Mouse (Mus musculus) liver, adult 2 months (tissue): ENCODE results near the gene Trim54. TPM values are rescaled to one million over a fixed set of nuclear protein-coding genes. Genes with fewer than 3 reads are reported as not detected.
A peak's percentile ranks its signal among the peaks of the same experiment; 100 is the strongest.

Source experiments
- DNase-seq: peaks from one replicate; pipeline ENCODE4 v3.0.0-alpha.2; 2011; ENCODE audit warnings: low read depth, low spot score; ENCODE audit errors: extremely low read depth
- H3K27ac ChIP-seq: fragments of 200-500 bp; replicated peaks from 2 replicates; pipeline ENCODE4 v1.5.1; 2012; ENCODE audit warnings: low read depth, mild to moderate bottlenecking, control low read depth, inconsistent platforms, low read length; ENCODE audit not compliant: insufficient read depth
- H3K27me3 ChIP-seq: fragments of 200-500 bp; 2 replicates; pipeline ENCODE4 v1.6.1; 2012; ENCODE audit warnings: mild to moderate bottlenecking, moderate library complexity, low read length, inconsistent platforms; ENCODE audit not compliant: control insufficient read depth, insufficient read depth
- H3K36me3 ChIP-seq: fragments of 200-500 bp; 2 replicates; pipeline ENCODE4 v1.6.1; 2012; ENCODE audit warnings: low read length, inconsistent platforms; ENCODE audit not compliant: control insufficient read depth, insufficient read depth
- H3K4me1 ChIP-seq: fragments of 200-500 bp; 2 replicates; pipeline ENCODE4 v1.6.1; 2011; ENCODE audit warnings: low read length; ENCODE audit not compliant: control insufficient read depth, insufficient read depth
- H3K4me3 ChIP-seq: fragments of 200-500 bp; 2 replicates; pipeline ENCODE4 v1.5.1; 2011; ENCODE audit warnings: low read depth, mild to moderate bottlenecking, control low read depth, low read length, moderate library complexity; ENCODE audit not compliant: insufficient read depth
- H3K79me2 ChIP-seq: fragments of 200-500 bp; 2 replicates; pipeline ENCODE4 v1.6.1; 2012; ENCODE audit warnings: inconsistent platforms, mild to moderate bottlenecking, low read length, moderate library complexity; ENCODE audit not compliant: control insufficient read depth, insufficient read depth
- H3K9ac ChIP-seq: fragments of 200-500 bp; 2 replicates; pipeline ENCODE4 v1.6.1; 2012; ENCODE audit warnings: low read depth, mild to moderate bottlenecking, control low read depth, inconsistent platforms, low read length
- CTCF ChIP-seq: fragments of 200-500 bp; IDR thresholded peaks from 2 replicates; pipeline ENCODE4 v1.5.1; 2011; ENCODE audit warnings: low read depth, low read length, control low read depth
- POLR2A ChIP-seq: fragments of 200-500 bp; IDR thresholded peaks from 2 replicates; pipeline ENCODE4 v1.6.1; 2011; ENCODE audit warnings: low read length, control low read depth; ENCODE audit not compliant: insufficient read depth; ENCODE audit errors: extremely low read depth
- WGBS: fragments of 180-500 bp; shearing (Covaris S2); methylation state at CpG from one replicate; pipeline ENCODE4 v1.1.7; 2018; 5-methylcytosine and 5-hydroxymethylcytosine counted together
- polyA plus RNA-seq: library from polyadenylated mRNA; depleted of rRNA; stranded (reverse); fragments of >200 nt; gene quantifications from 2 replicates; pipeline ENCODE4 v1.2.3, GENCODE M21; 2012
- total RNA-seq: library from RNA; depleted of rRNA; stranded (reverse); fragments of >200 nt; gene quantifications from 2 replicates; pipeline ENCODE4 v1.2.3, GENCODE M21; 2014

Trim54 gene
- total and polyA plus RNA-seq, 2 experiments, result 0.28 TPM; not detected in 1

DNA sequence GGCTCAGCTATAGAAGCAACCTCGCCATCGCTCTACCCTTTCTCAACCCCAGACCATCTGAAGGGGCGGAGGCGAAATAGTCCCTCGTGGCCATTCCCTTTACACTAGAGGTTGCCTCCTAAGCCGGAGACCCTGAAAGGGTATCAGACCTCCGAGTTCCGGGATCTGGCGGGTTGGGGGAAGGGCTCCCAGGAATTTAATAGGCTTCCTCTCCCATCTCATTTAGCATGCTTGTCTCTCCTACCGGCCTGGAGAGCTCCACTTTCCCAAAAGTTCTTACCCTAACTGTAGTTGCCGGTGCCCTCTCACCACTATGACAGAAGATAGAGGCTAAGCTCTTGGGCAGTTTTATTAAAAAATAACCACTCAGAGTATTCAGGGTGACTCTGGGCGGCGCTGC is 21.1 kb downstream of the Trim54 start:
- H3K27ac ChIP-seq, result no peak overlapping the region
- no peaks in the 10 kb centered on the region for H3K79me2 ChIP-seq
- no peaks in the 10 kb centered on the region; the same call in 1 of the 2 replicates for H3K4me1 ChIP-seq
- H3K36me3 ChIP-seq, result peaks cover 3% of the 10 kb centered on the region; the same call in 1 of the 2 replicates
- TF ChIP-seq CTCF, result no peak
- TF ChIP-seq POLR2A, result no peak
- WGBS, result 4% methylated on average over 13 of the region's 13 CpGs
- no peak overlapping the region for H3K9ac ChIP-seq
- no peak overlapping the region for H3K4me3 ChIP-seq
- peaks cover 17% of the 10 kb centered on the region for H3K27me3 ChIP-seq
- DNase-seq, result no peak

DNA sequence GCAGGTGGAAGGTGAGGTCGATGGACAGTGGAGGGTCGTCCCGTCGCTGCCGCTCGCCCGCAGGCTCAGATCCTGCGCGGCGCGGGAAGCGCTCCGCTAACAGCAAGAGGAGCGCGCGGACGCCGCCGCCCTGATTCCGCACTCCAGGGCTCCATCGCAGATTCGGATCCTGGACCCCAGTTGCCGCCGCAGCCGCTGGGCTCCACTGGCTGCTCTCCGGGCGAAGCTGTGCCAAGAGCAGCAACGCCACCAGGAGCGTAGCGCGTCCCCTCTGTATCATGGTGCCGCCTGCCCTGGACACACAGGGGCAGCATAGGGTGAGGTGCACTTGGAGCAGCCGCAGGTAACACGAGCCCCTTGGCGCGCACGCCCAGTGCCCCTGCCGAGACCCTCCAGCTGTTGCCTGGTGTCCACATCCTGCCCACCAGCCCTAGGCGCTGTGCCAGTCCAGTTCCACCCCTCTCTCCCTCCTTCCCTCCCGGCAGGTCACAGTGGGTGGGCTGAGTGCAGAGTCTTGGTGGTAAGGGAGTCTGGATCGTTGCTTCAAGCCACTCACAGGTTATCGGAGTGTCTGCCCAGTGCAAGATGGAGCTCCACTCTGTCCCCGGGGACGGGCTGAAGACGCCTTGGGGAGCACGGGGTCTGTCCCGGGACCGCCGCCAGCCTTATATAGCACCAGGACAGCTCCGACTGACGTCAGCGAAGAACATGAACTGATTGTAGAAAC is 21.9 kb downstream of the Trim54 start, which contains the start of gene Ucn:
Gene Ucn, minus strand, starts transcription at position 589 of the 727 bp plus-strand sequence.
- no peak within 1 kb of the TSS for H3K4me3 ChIP-seq
- no peaks in the 10 kb centered on the region for H3K79me2 ChIP-seq

DNA sequence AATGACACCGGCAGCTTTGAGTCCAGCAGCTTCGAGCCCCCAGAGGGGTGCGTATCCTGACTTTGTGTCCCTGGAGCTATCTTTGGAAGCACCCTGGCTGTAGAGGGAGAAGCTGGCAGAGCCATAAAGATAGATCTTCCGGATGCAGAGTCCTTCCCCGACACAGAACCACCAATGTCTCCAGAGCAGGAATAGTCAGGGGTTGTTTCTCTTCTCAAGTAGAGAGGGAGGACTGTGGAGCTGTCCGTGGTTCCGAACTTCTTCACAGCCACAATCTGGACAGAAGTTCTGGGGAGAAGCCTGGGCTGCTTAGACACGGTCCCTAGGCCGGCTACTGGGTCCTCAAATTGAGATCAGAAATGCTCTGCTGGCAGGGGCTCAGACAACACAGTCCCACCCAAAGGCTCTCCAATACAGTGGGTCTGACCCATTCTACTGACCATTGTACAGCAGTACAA is 22.5 kb downstream of the Trim54 start:
- DNase-seq, result no peak
- H3K4me3 ChIP-seq, result no peak overlapping the region
- WGBS, result 20% methylated on average over 9 of the region's 9 CpGs
- peaks cover 8% of the 10 kb centered on the region; the same call in 1 of the 2 replicates for H3K36me3 ChIP-seq
- H3K9ac ChIP-seq, result no peak overlapping the region
- no peak overlapping the region for H3K27ac ChIP-seq
- peaks cover 17% of the 10 kb centered on the region for H3K27me3 ChIP-seq
- TF ChIP-seq CTCF (no peak), POLR2A (no peak)
- no peaks in the 10 kb centered on the region; the same call in 1 of the 2 replicates for H3K4me1 ChIP-seq
- H3K79me2 ChIP-seq, result no peaks in the 10 kb centered on the region

More for the DNA sequence above, 21.9 kb downstream of the Trim54 start, which contains the start of gene Ucn:
- TF ChIP-seq POLR2A, result no peak
- no peak for DNase-seq
- Histone ChIP-seq H3K27me3 (peaks cover 17% of the 10 kb centered on the region), H3K27ac (no peak within 1 kb of the TSS), H3K9ac (no peak within 1 kb of the TSS), H3K36me3 (peaks cover 6% of the 10 kb centered on the region; the same call in 1 of the 2 replicates), H3K4me1 (no peaks in the 10 kb centered on the region; the same call in 1 of the 2 replicates)
- WGBS, result 4% methylated on average over 52 of the region's 52 CpGs

DNA sequence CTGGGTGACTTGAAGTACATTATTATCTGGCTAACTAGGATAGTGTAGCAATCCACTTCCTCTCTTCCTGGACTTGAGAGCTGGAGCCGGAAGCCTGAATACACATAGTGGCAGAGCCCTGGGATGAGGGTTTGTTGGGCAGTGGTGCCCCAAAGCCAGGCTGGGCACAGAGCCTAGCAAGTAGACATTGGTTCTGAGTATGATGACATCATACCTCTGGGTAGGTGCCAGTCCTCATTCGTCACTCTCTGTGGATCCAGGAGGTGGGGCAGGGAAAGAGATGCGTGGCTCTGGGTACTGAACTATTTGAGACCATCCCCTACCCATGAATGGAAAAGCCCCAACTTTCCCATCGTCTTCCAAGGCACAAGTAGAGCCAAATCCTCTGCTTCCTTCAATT is 33.3 kb downstream of the Trim54 start:
- DNase-seq, result peak; percentile 13
- Histone ChIP-seq H3K9ac (no peak overlapping the region), H3K4me1 (peaks cover 7% of the 10 kb centered on the region; the same call in 1 of the 2 replicates), H3K27me3 (no peaks in the 10 kb centered on the region), H3K36me3 (peaks cover 3% of the 10 kb centered on the region; the same call in 1 of the 2 replicates), H3K27ac (no peak overlapping the region), H3K79me2 (no peaks in the 10 kb centered on the region), H3K4me3 (no peak overlapping the region)
- no peak for TF ChIP-seq CTCF
- WGBS, result 57% methylated on average over 4 of the region's 4 CpGs

DNA sequence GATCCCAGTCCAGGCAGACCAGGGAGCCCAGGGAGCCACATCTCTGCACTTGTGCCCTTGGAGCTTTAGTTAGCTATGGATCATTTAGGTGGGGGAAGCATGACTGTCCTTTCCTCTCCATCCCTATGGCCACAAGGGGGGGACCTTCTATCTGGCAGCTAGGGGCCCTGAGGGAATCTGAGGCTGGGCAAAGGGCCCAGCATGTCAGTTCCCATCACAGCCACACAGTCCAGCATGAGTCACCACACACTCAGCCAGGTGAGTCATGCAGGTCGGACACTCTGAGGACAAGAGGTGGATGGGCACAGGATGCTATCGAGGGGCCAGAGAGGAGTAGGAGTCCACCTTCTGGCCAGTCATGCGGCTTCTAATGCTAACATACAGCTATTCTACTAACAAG is 35.2 kb downstream of the Trim54 start:
- Histone ChIP-seq H3K27ac (no peak overlapping the region), H3K4me3 (no peak overlapping the region), H3K4me1 (peaks cover 7% of the 10 kb centered on the region; the same call in 1 of the 2 replicates), H3K79me2 (no peaks in the 10 kb centered on the region), H3K27me3 (no peaks in the 10 kb centered on the region), H3K36me3 (peaks cover under 1% of the 10 kb centered on the region; the same call in 1 of the 2 replicates), H3K9ac (no peak overlapping the region)
- DNase-seq, result no peak
- 75% methylated on average over 3 of the region's 3 CpGs for WGBS
- TF ChIP-seq CTCF (no peak), POLR2A (no peak)

DNA sequence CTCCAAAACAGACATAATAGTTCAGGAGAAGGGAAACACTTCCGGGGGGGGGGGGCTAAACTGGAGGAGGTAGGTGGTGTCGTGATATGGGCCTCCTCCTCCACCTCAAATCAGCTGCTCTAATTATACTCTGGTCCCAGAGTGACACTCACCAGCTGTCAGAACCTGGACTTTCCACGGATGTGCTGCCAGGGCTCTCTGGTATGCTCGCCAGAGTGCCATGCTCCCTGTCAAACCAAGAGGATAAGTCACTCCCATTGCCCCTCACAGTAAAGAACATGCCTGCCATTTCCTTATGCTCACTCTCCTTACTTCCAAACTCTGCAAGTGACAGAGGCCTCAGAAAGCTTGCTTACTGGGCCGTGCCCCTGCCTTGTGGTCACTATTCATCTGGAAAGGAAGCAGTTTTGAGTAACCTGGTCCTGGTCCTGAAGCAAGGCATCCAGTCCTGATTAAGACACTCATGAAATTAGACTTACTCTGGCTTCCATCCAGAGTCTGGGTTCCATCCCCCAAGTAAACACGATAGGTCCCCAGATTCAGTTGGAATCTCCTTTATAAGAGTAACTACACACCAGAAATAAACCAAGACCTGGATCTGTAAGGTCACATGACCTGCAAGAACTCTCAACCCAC is 37.1 kb downstream of the Trim54 start:
- H3K36me3 ChIP-seq, result peaks cover 15% of the 10 kb centered on the region
- peak overlapping the region; percentile 35 for H3K9ac ChIP-seq
- peaks cover 7% of the 10 kb centered on the region; the same call in 1 of the 2 replicates for H3K4me1 ChIP-seq
- no peak overlapping the region for H3K27ac ChIP-seq
- TF ChIP-seq CTCF (no peak), POLR2A (no peak)
- no peaks in the 10 kb centered on the region for H3K27me3 ChIP-seq
- no peak for DNase-seq
- H3K79me2 ChIP-seq, result no peaks in the 10 kb centered on the region
- WGBS, result 23% methylated on average over 6 of the region's 6 CpGs
- H3K4me3 ChIP-seq, result peak overlapping the region; percentile 92
